ENCODE assay signal across 9 mouse cellular contexts in genomic region chr2:112210142-112210541, GRCm38 (mm10). TPM values are rescaled to one million over a fixed set of nuclear protein-coding genes. Genes with fewer than 3 reads are reported as not detected.
DNase-seq lines count a peak whose midpoint lies in the region; ATAC-seq lines count a peak whose summit lies in the region.
"Had no signal": no experiment of that assay in that cellular context is flagged by ENCODE, and none has a peak within 500 bp of the region (broad histone marks: within the 10 kb centered on the region; RNA-seq: fewer than 3 reads in every experiment).

No protein-coding gene starts in this region.

- intact Hi-C loops in left cerebral cortex, postnatal 10 days (cut with DNase I): loop anchor here (10.0 kb wide), 2 partner anchors 1215 to 1985 kb away; no protein-coding TSS in a partner anchor

- no peak overlapping the region for H3K4me2 ChIP-seq in forebrain, embryonic 14.5 days (ENCODE audit: low read length)
- no peak overlapping the region for H3K4me2 ChIP-seq in heart, embryonic 15.5 days

- no peak overlapping the region for H3K27ac ChIP-seq in forebrain, embryonic 14.5 days (ENCODE audit: low read depth, low read length)
- H3K27ac ChIP-seq in forebrain, embryonic 10.5 days: no peak overlapping the region
- H3K27ac ChIP-seq in heart, embryonic 15.5 days: no peak overlapping the region

- WGBS in forebrain, embryonic 14.5 days: 42% methylated on average over 6 of the region's 6 CpGs
- 83% methylated on average over 6 of the region's 6 CpGs for WGBS in forebrain, embryonic 10.5 days
- 60% methylated on average over 6 of the region's 6 CpGs for WGBS in heart, embryonic 15.5 days

- ATAC-seq in forebrain, embryonic 14.5 days: peak; percentile 91
- peak; percentile 47 for ATAC-seq in heart, embryonic 15.5 days (replicated peaks; ENCODE audit: insufficient number of reproducible peaks, insufficient read depth, low FRiP score, low read depth)
- ATAC-seq in activated CD4-positive, CD25-positive, alpha-beta regulatory T cell, adult 4 months: no peak

- no peak overlapping the region for H3K9ac ChIP-seq in forebrain, embryonic 14.5 days (ENCODE audit: low read length)
- no peak overlapping the region for H3K9ac ChIP-seq in heart, embryonic 15.5 days

- H3K4me1 ChIP-seq in forebrain, embryonic 14.5 days (ENCODE audit: control insufficient read depth, insufficient read depth, low read length): no peaks in the 10 kb centered on the region
- H3K4me1 ChIP-seq in forebrain, embryonic 10.5 days: no peaks in the 10 kb centered on the region
- H3K4me1 ChIP-seq in heart, embryonic 15.5 days (replicated peaks): no peaks in the 10 kb centered on the region

- H3K4me3 ChIP-seq in forebrain, embryonic 14.5 days (ENCODE audit: low read depth, low read length): no peak overlapping the region
- no peak overlapping the region for H3K4me3 ChIP-seq in forebrain, embryonic 10.5 days
- H3K4me3 ChIP-seq in heart, embryonic 15.5 days: no peak overlapping the region

- H3K9me3 ChIP-seq in forebrain, embryonic 14.5 days (replicated peaks; ENCODE audit: control insufficient read depth, low read length): no peaks in the 10 kb centered on the region
- no peaks in the 10 kb centered on the region for H3K9me3 ChIP-seq in forebrain, embryonic 10.5 days
- H3K9me3 ChIP-seq in heart, embryonic 15.5 days (replicated peaks): no peaks in the 10 kb centered on the region

- no peaks in the 10 kb centered on the region for H3K36me3 ChIP-seq in forebrain, embryonic 14.5 days (ENCODE audit: control insufficient read depth, insufficient read depth, low read length)
- H3K36me3 ChIP-seq in forebrain, embryonic 10.5 days (replicated peaks): no peaks in the 10 kb centered on the region
- H3K36me3 ChIP-seq in heart, embryonic 15.5 days: no peaks in the 10 kb centered on the region

- DNase-seq in forebrain, embryonic 14.5 days (ENCODE audit: low spot score): peak; percentile 82
- no peak for DNase-seq in forebrain, embryonic 10.5 days (ENCODE audit: extremely low spot score, low spot score)
- peak; percentile 18 for DNase-seq in cerebellum, adult 11 months
- peak; percentile 59 to 86 for DNase-seq in left cerebral cortex, postnatal 10 days (ENCODE audit: extremely low spot score in 1 of 2, low spot score in 2 of 2)
- DNase-seq in right cerebral cortex, adult 2 months (ENCODE audit: low spot score in 2 of 2): peak; percentile 37 to 65
- DNase-seq in spleen, postnatal 36 days (ENCODE audit: low spot score in 2 of 2): no peak

- H3K27me3 ChIP-seq in forebrain, embryonic 14.5 days (replicated peaks; ENCODE audit: control insufficient read depth, insufficient read depth, low read length): no peaks in the 10 kb centered on the region
- no peaks in the 10 kb centered on the region for H3K27me3 ChIP-seq in forebrain, embryonic 10.5 days (ENCODE audit: poor library complexity, severe bottlenecking)
- no peaks in the 10 kb centered on the region for H3K27me3 ChIP-seq in heart, embryonic 15.5 days

RNA-seq across cellular contexts. Expression of gene Lpcat4, which starts 29.1 kb away (rescaled TPM):
- polyA plus RNA-seq in forebrain, embryonic 14.5 days (2014; fragmentation: Nextera tagmentation; extraction: Ambion mirVana): 8.1 and 13.0 TPM in 2 replicates
- polyA plus RNA-seq in forebrain, embryonic 10.5 days (2016; fragmentation: Nextera tagmentation; extraction: Ambion mirVana): 10.8 and 14.4 TPM in 2 replicates
- 10.4 and 11.9 TPM in 2 replicates for polyA plus RNA-seq in heart, embryonic 15.5 days (2015; fragmentation: Nextera tagmentation; extraction: Ambion mirVana)
- 10 to 100 TPM; 77.4 to 82.7 TPM for total RNA-seq in left cerebral cortex, postnatal 10 days (2021)
- 10 to 100 TPM; 25.3 to 33.5 TPM for polyA plus RNA-seq in activated CD4-positive, CD25-positive, alpha-beta regulatory T cell, adult 4 months (2017; shearing (Covaris generic))

RNA-seq across cellular contexts. Expression of gene Nutm1, which starts 48.9 kb away (rescaled TPM):
- not detected in 2 replicates for polyA plus RNA-seq in forebrain, embryonic 14.5 days (2014; fragmentation: Nextera tagmentation; extraction: Ambion mirVana)
- polyA plus RNA-seq in forebrain, embryonic 10.5 days (2016; fragmentation: Nextera tagmentation; extraction: Ambion mirVana): 0.06 and 0.10 TPM in 2 replicates
- polyA plus RNA-seq in heart, embryonic 15.5 days (2015; fragmentation: Nextera tagmentation; extraction: Ambion mirVana): not detected in 2 replicates
- not detected for total RNA-seq in left cerebral cortex, postnatal 10 days (2021)
- not detected for polyA plus RNA-seq in activated CD4-positive, CD25-positive, alpha-beta regulatory T cell, adult 4 months (2017; shearing (Covaris generic))
- polyA plus RNA-seq: limb, embryonic 11.5 days had no signal

RNA-seq across cellular contexts. Expression of gene Nop10, which starts 51.6 kb away (rescaled TPM):
- 170 and 190 TPM in 2 replicates for polyA plus RNA-seq in forebrain, embryonic 14.5 days (2014; fragmentation: Nextera tagmentation; extraction: Ambion mirVana)
- 224 TPM in 2 replicates for polyA plus RNA-seq in forebrain, embryonic 10.5 days (2016; fragmentation: Nextera tagmentation; extraction: Ambion mirVana)
- polyA plus RNA-seq in heart, embryonic 15.5 days (2015; fragmentation: Nextera tagmentation; extraction: Ambion mirVana): 159 and 160 TPM in 2 replicates
- total RNA-seq in left cerebral cortex, postnatal 10 days (2021): 10 to 100 TPM; 72.0 to 74.7 TPM
- polyA plus RNA-seq in activated CD4-positive, CD25-positive, alpha-beta regulatory T cell, adult 4 months (2017; shearing (Covaris generic)): 100 to 1,000 TPM; 171 to 211 TPM

RNA-seq across cellular contexts. Expression of gene Slc12a6, which starts 55.5 kb away (rescaled TPM):
- polyA plus RNA-seq in forebrain, embryonic 14.5 days (2014; fragmentation: Nextera tagmentation; extraction: Ambion mirVana): 15.0 and 16.5 TPM in 2 replicates
- polyA plus RNA-seq in forebrain, embryonic 10.5 days (2016; fragmentation: Nextera tagmentation; extraction: Ambion mirVana): 8.0 and 10.1 TPM in 2 replicates
- polyA plus RNA-seq in heart, embryonic 15.5 days (2015; fragmentation: Nextera tagmentation; extraction: Ambion mirVana): 9.6 and 11.4 TPM in 2 replicates
- 10 to 100 TPM; 92.8 to 96.6 TPM for total RNA-seq in left cerebral cortex, postnatal 10 days (2021)
- 10 to 100 TPM; 47.9 to 48.7 TPM for polyA plus RNA-seq in activated CD4-positive, CD25-positive, alpha-beta regulatory T cell, adult 4 months (2017; shearing (Covaris generic))

RNA-seq across cellular contexts. Expression of gene Gm21985, which starts 56.0 kb away (rescaled TPM):
- not detected in 2 replicates for polyA plus RNA-seq in forebrain, embryonic 14.5 days (2014; fragmentation: Nextera tagmentation; extraction: Ambion mirVana)
- not detected in 2 replicates for polyA plus RNA-seq in forebrain, embryonic 10.5 days (2016; fragmentation: Nextera tagmentation; extraction: Ambion mirVana)
- not detected in 2 replicates for polyA plus RNA-seq in heart, embryonic 15.5 days (2015; fragmentation: Nextera tagmentation; extraction: Ambion mirVana)
- total RNA-seq in left cerebral cortex, postnatal 10 days (2021): 1 to 10 TPM; 1.2 to 3.6 TPM
- not detected for polyA plus RNA-seq in activated CD4-positive, CD25-positive, alpha-beta regulatory T cell, adult 4 months (2017; shearing (Covaris generic))

Comparison
In these comparisons a context has a peak if more than half of its experiments do, and no peak if none do; other contexts are left out.
1. DNase-seq: peak in forebrain, embryonic 14.5 days (single experiment), cerebellum, adult 11 months (single experiment), left cerebral cortex, postnatal 10 days (2 of 2) and right cerebral cortex, adult 2 months (2 of 2); none in forebrain, embryonic 10.5 days (single experiment) and spleen, postnatal 36 days (0 of 2).